ENCODE assay signal across 8 mouse cellular contexts in the genomic region with DNA sequence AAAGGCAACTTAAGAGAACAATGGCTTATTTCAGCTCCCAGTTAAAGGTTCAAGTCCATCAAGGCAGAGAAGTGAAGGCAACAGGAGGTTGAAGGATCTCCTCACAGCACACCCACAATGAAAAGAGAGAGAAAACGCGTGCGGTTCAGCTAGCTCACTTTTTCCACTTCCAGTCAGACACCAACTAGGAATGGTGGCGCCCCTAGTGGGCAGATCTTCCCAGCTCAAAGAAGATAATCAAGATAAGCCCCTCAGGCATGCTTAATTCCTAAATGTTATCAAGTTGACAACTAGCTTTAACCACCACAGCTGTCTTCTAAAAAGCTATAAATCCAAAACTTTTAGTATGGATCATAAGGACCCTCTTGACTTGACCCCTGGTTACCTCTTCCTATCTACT. TPM values are rescaled to one million over a fixed set of nuclear protein-coding genes. Genes with fewer than 3 reads are reported as not detected.
DNase-seq lines count a peak whose midpoint lies in the region; ATAC-seq lines count a peak whose summit lies in the region.

No protein-coding gene starts in this region.

- H3K36me3 ChIP-seq in midbrain, embryonic 14.5 days (ENCODE audit: control insufficient read depth, insufficient read depth, low read length) = no peaks in the 10 kb centered on the region
- H3K36me3 ChIP-seq in midbrain, embryonic 16.5 days (ENCODE audit: control insufficient read depth, insufficient read depth, low read length) = no peaks in the 10 kb centered on the region
- H3K36me3 ChIP-seq in hindbrain, embryonic 13.5 days = no peaks in the 10 kb centered on the region; the same call in 1 of the 2 replicates
- H3K36me3 ChIP-seq in liver, embryonic 11.5 days (ENCODE audit: control insufficient read depth, insufficient read depth, low read length) = peaks cover 5% of the 10 kb centered on the region
- H3K36me3 ChIP-seq in neural tube, embryonic 11.5 days (ENCODE audit: control insufficient read depth, insufficient read depth, low read length) = no peaks in the 10 kb centered on the region

- WGBS in midbrain, embryonic 14.5 days = 13% methylated on average over 4 of the region's 4 CpGs
- WGBS in midbrain, embryonic 16.5 days = 11% methylated on average over 4 of the region's 4 CpGs
- 12% methylated on average over 4 of the region's 4 CpGs for WGBS in hindbrain, embryonic 13.5 days
- 3% methylated on average over 4 of the region's 4 CpGs for WGBS in liver, embryonic 11.5 days
- 15% methylated on average over 4 of the region's 4 CpGs for WGBS in neural tube, embryonic 11.5 days

- no peak for ATAC-seq in midbrain, embryonic 14.5 days (ENCODE audit: low FRiP score, low TSS enrichment)
- no peak for ATAC-seq in midbrain, embryonic 16.5 days
- ATAC-seq in hindbrain, embryonic 13.5 days (ENCODE audit: low FRiP score) = no peak
- no peak for ATAC-seq in liver, embryonic 11.5 days (replicated peaks; ENCODE audit: low FRiP score)
- ATAC-seq in neural tube, embryonic 11.5 days (ENCODE audit: insufficient read depth, low FRiP score, low TSS enrichment) = no peak

- H3K9ac ChIP-seq in midbrain, embryonic 14.5 days (replicated peaks; ENCODE audit: low read length) = no peak overlapping the region
- no peak overlapping the region for H3K9ac ChIP-seq in midbrain, embryonic 16.5 days (ENCODE audit: low read depth, low read length)
- no peak overlapping the region for H3K9ac ChIP-seq in hindbrain, embryonic 13.5 days
- peak overlapping the region; percentile 92 for H3K9ac ChIP-seq in liver, embryonic 11.5 days (ENCODE audit: low read depth, low read length)
- no peak overlapping the region for H3K9ac ChIP-seq in neural tube, embryonic 11.5 days (ENCODE audit: low read length)

- DNase-seq in midbrain, embryonic 14.5 days = peak; percentile 63
- peak; percentile 61 for DNase-seq in WW6 (ENCODE audit: low read depth, low spot score)
- peak; percentile 35 for DNase-seq in embryo, embryonic 11.5 days (ENCODE audit: low read depth, low spot score)
- DNase-seq in liver, embryonic 11.5 days (ENCODE audit: low spot score) = peak; percentile 53
- peak; percentile 63 for DNase-seq in neural tube, embryonic 11.5 days (ENCODE audit: low spot score)
- DNase-seq in thymus, postnatal 4 days = peak; percentile 91

- H3K4me2 ChIP-seq in midbrain, embryonic 14.5 days (ENCODE audit: low read length) = peak overlapping the region; percentile 94
- H3K4me2 ChIP-seq in midbrain, embryonic 16.5 days (ENCODE audit: low read length) = no peak overlapping the region
- no peak overlapping the region for H3K4me2 ChIP-seq in hindbrain, embryonic 13.5 days
- peak overlapping the region; percentile 95 for H3K4me2 ChIP-seq in liver, embryonic 11.5 days
- no peak overlapping the region for H3K4me2 ChIP-seq in neural tube, embryonic 11.5 days (ENCODE audit: low read depth)

- H3K27me3 ChIP-seq in midbrain, embryonic 14.5 days (ENCODE audit: control insufficient read depth, insufficient read depth, low read length) = peaks cover 7% of the 10 kb centered on the region; the same call in 1 of the 2 replicates
- H3K27me3 ChIP-seq in midbrain, embryonic 16.5 days (ENCODE audit: control insufficient read depth, insufficient read depth, low read depth, low read length) = peaks cover 4% of the 10 kb centered on the region; the same call in 1 of the 2 replicates
- peaks cover 23% of the 10 kb centered on the region for H3K27me3 ChIP-seq in hindbrain, embryonic 13.5 days
- no peaks in the 10 kb centered on the region for H3K27me3 ChIP-seq in liver, embryonic 11.5 days (replicated peaks; ENCODE audit: control insufficient read depth, insufficient read depth, low read length)
- no peaks in the 10 kb centered on the region for H3K27me3 ChIP-seq in neural tube, embryonic 11.5 days (ENCODE audit: control insufficient read depth, insufficient read depth, low read length)

- 0 out of 2 replicates have a peak, but pooled peaks cover 3% of the 10 kb centered on the region for H3K4me1 ChIP-seq in midbrain, embryonic 14.5 days (ENCODE audit: control insufficient read depth, insufficient read depth, low read length)
- H3K4me1 ChIP-seq in midbrain, embryonic 16.5 days (ENCODE audit: control insufficient read depth, insufficient read depth, low read length) = peaks cover 6% of the 10 kb centered on the region
- peaks cover 14% of the 10 kb centered on the region; the same call in 1 of the 2 replicates for H3K4me1 ChIP-seq in hindbrain, embryonic 13.5 days (replicated peaks)
- H3K4me1 ChIP-seq in liver, embryonic 11.5 days (replicated peaks; ENCODE audit: control insufficient read depth, insufficient read depth, low read length) = peaks cover 2% of the 10 kb centered on the region
- H3K4me1 ChIP-seq in neural tube, embryonic 11.5 days (ENCODE audit: control insufficient read depth, insufficient read depth, low read length) = peaks cover 3% of the 10 kb centered on the region; the same call in 1 of the 2 replicates

- no peak overlapping the region for H3K27ac ChIP-seq in midbrain, embryonic 14.5 days (replicated peaks; ENCODE audit: low read depth, low read length)
- H3K27ac ChIP-seq in midbrain, embryonic 16.5 days (ENCODE audit: low read length) = no peak overlapping the region
- no peak overlapping the region for H3K27ac ChIP-seq in hindbrain, embryonic 13.5 days
- H3K27ac ChIP-seq in liver, embryonic 11.5 days (ENCODE audit: low read depth, low read length) = 0 out of 2 replicates have a peak overlapping the region, but pooled peaks have one; percentile 8
- no peak overlapping the region for H3K27ac ChIP-seq in neural tube, embryonic 11.5 days (ENCODE audit: low read depth, low read length)

- no peaks in the 10 kb centered on the region for H3K9me3 ChIP-seq in midbrain, embryonic 14.5 days (ENCODE audit: control insufficient read depth, low read length)
- no peaks in the 10 kb centered on the region for H3K9me3 ChIP-seq in midbrain, embryonic 16.5 days (replicated peaks; ENCODE audit: control insufficient read depth, low read length, poor library complexity, severe bottlenecking)
- no peaks in the 10 kb centered on the region for H3K9me3 ChIP-seq in hindbrain, embryonic 13.5 days
- no peaks in the 10 kb centered on the region for H3K9me3 ChIP-seq in liver, embryonic 11.5 days (ENCODE audit: control insufficient read depth, low read length)
- no peaks in the 10 kb centered on the region for H3K9me3 ChIP-seq in neural tube, embryonic 11.5 days (ENCODE audit: control insufficient read depth, low read length)

- no peak overlapping the region for H3K4me3 ChIP-seq in midbrain, embryonic 14.5 days (replicated peaks; ENCODE audit: low read depth, low read length)
- no peak overlapping the region for H3K4me3 ChIP-seq in midbrain, embryonic 16.5 days (ENCODE audit: low read depth, low read length)
- 0 out of 2 replicates have a peak overlapping the region, but pooled peaks have one; percentile 74 for H3K4me3 ChIP-seq in hindbrain, embryonic 13.5 days
- peak overlapping the region; percentile 77 for H3K4me3 ChIP-seq in liver, embryonic 11.5 days (ENCODE audit: low read depth, low read length)
- no peak overlapping the region for H3K4me3 ChIP-seq in neural tube, embryonic 11.5 days (ENCODE audit: low read depth, low read length)

RNA-seq across cellular contexts. Expression of a gene that starts 1.4 kb away (rescaled TPM):
- 10.4 and 10.8 TPM in 2 replicates for polyA plus RNA-seq in midbrain, embryonic 14.5 days (2014; fragmentation: Nextera tagmentation; extraction: Ambion mirVana)
- polyA plus RNA-seq in midbrain, embryonic 16.5 days (2015; fragmentation: Nextera tagmentation; extraction: Ambion mirVana) = 11.5 and 12.2 TPM in 2 replicates
- 9.8 and 10.5 TPM in 2 replicates for polyA plus RNA-seq in hindbrain, embryonic 13.5 days (2015; fragmentation: Nextera tagmentation; extraction: Ambion mirVana)
- polyA plus RNA-seq in liver, embryonic 11.5 days (2014; fragmentation: Nextera tagmentation; extraction: Ambion mirVana) = 24.2 and 27.2 TPM in 2 replicates
- 9.5 and 11.6 TPM in 2 replicates for polyA plus RNA-seq in neural tube, embryonic 11.5 days (2014; fragmentation: Nextera tagmentation; extraction: Ambion mirVana)

RNA-seq across cellular contexts. Expression of a gene that starts 1.6 kb away (rescaled TPM):
- 7.8 and 8.4 TPM in 2 replicates for polyA plus RNA-seq in midbrain, embryonic 14.5 days (2014; fragmentation: Nextera tagmentation; extraction: Ambion mirVana)
- polyA plus RNA-seq in midbrain, embryonic 16.5 days (2015; fragmentation: Nextera tagmentation; extraction: Ambion mirVana) = 5.1 and 7.4 TPM in 2 replicates
- 8.2 and 9.1 TPM in 2 replicates for polyA plus RNA-seq in hindbrain, embryonic 13.5 days (2015; fragmentation: Nextera tagmentation; extraction: Ambion mirVana)
- 41.4 and 42.9 TPM in 2 replicates for polyA plus RNA-seq in liver, embryonic 11.5 days (2014; fragmentation: Nextera tagmentation; extraction: Ambion mirVana)
- 36.4 and 40.1 TPM in 2 replicates for polyA plus RNA-seq in neural tube, embryonic 11.5 days (2014; fragmentation: Nextera tagmentation; extraction: Ambion mirVana)

RNA-seq across cellular contexts. Expression of a gene that starts 14.8 kb away (rescaled TPM):
- polyA plus RNA-seq in midbrain, embryonic 14.5 days (2014; fragmentation: Nextera tagmentation; extraction: Ambion mirVana) = 109 and 113 TPM in 2 replicates
- 105 and 107 TPM in 2 replicates for polyA plus RNA-seq in midbrain, embryonic 16.5 days (2015; fragmentation: Nextera tagmentation; extraction: Ambion mirVana)
- 89.4 and 93.9 TPM in 2 replicates for polyA plus RNA-seq in hindbrain, embryonic 13.5 days (2015; fragmentation: Nextera tagmentation; extraction: Ambion mirVana)
- polyA plus RNA-seq in liver, embryonic 11.5 days (2014; fragmentation: Nextera tagmentation; extraction: Ambion mirVana) = 78.2 and 81.1 TPM in 2 replicates
- 95.2 and 106 TPM in 2 replicates for polyA plus RNA-seq in neural tube, embryonic 11.5 days (2014; fragmentation: Nextera tagmentation; extraction: Ambion mirVana)

RNA-seq across cellular contexts. Expression of a gene that starts 53.7 kb away (rescaled TPM):
- polyA plus RNA-seq in midbrain, embryonic 14.5 days (2014; fragmentation: Nextera tagmentation; extraction: Ambion mirVana) = 26.9 and 27.8 TPM in 2 replicates
- polyA plus RNA-seq in midbrain, embryonic 16.5 days (2015; fragmentation: Nextera tagmentation; extraction: Ambion mirVana) = 18.7 and 24.1 TPM in 2 replicates
- 22.8 and 23.8 TPM in 2 replicates for polyA plus RNA-seq in hindbrain, embryonic 13.5 days (2015; fragmentation: Nextera tagmentation; extraction: Ambion mirVana)
- polyA plus RNA-seq in liver, embryonic 11.5 days (2014; fragmentation: Nextera tagmentation; extraction: Ambion mirVana) = 30.4 and 30.5 TPM in 2 replicates
- 35.5 and 39.9 TPM in 2 replicates for polyA plus RNA-seq in neural tube, embryonic 11.5 days (2014; fragmentation: Nextera tagmentation; extraction: Ambion mirVana)

RNA-seq across cellular contexts. Expression of a gene that starts 58.5 kb away (rescaled TPM):
- 5.2 and 6.7 TPM in 2 replicates for polyA plus RNA-seq in midbrain, embryonic 14.5 days (2014; fragmentation: Nextera tagmentation; extraction: Ambion mirVana)
- 12.5 and 14.1 TPM in 2 replicates for polyA plus RNA-seq in midbrain, embryonic 16.5 days (2015; fragmentation: Nextera tagmentation; extraction: Ambion mirVana)
- polyA plus RNA-seq in hindbrain, embryonic 13.5 days (2015; fragmentation: Nextera tagmentation; extraction: Ambion mirVana) = 5.1 and 6.5 TPM in 2 replicates
- 0.14 and 0.29 TPM in 2 replicates for polyA plus RNA-seq in liver, embryonic 11.5 days (2014; fragmentation: Nextera tagmentation; extraction: Ambion mirVana)
- polyA plus RNA-seq in neural tube, embryonic 11.5 days (2014; fragmentation: Nextera tagmentation; extraction: Ambion mirVana) = 0.59 and 1.4 TPM in 2 replicates

Comparison
In these comparisons a context has a peak if more than half of its experiments do, and no peak if none do; other contexts are left out.
1. H3K4me2 ChIP-seq: peak in midbrain, embryonic 14.5 days (single experiment) and liver, embryonic 11.5 days (single experiment); none in midbrain, embryonic 16.5 days (single experiment), hindbrain, embryonic 13.5 days (single experiment) and neural tube, embryonic 11.5 days (single experiment).
2. DNase-seq: peak in every context shown above with its lines; median percentile 91 in thymus, postnatal 4 days; 63 in midbrain, embryonic 14.5 days; 63 in neural tube, embryonic 11.5 days; 61 in WW6; 53 in liver, embryonic 11.5 days; 35 in embryo, embryonic 11.5 days.
3. H3K4me3 ChIP-seq: peak in hindbrain, embryonic 13.5 days (single experiment) and liver, embryonic 11.5 days (single experiment); none in midbrain, embryonic 14.5 days (single experiment), midbrain, embryonic 16.5 days (single experiment) and neural tube, embryonic 11.5 days (single experiment).